Mouse (Mus musculus): ENCODE results near the gene Nobox. TPM values are rescaled to one million over a fixed set of nuclear protein-coding genes. Genes with fewer than 3 reads are reported as not detected.

Nobox gene
- total RNA-seq, 4 experiments from 2014 or later, result not detected

DNA sequence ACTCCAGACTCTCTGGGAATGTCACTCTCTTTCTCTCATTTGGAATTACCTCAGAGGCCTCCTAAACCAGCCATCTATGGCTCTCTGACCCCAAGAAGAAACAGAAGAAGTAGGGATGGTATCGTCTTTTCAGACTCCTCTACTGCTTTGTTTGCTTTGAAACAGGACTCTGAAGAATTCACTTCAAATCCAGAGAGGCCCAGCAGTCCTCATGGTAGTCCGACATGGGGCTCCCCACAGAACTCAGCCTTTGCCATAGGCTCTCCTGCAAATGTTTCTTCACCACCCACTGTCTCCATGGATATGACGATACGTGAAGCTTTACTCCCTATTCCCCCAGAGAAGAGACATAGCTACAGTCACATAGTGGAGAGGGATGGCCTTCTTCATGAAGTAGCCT lies 35.2 kb downstream of the Nobox start:
- DNase-seq (ENCODE audit: low spot score in 2 of 2), result no peak

DNA sequence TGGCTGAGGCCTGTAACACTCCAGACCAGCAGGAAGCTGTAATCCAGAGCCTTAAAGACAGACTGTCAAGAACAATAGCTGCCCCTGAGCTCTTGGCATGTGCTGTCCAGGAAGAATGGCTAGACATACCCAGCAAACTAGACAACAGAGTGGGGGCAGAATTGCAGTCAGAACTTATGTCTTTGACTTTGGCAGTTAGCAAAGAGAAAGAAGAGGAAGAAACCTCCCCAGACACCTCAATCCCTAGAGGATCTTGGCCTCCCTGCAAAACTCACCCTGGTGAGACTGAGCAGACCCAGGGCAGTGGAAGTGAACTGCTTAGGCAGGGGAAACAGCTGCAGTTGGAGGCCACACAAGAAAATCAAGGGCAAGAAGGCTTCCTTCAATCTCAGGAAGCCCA lies 36.8 kb downstream of the Nobox start:
- DNase-seq (ENCODE audit: low spot score in 2 of 2), result no peak

DNA sequence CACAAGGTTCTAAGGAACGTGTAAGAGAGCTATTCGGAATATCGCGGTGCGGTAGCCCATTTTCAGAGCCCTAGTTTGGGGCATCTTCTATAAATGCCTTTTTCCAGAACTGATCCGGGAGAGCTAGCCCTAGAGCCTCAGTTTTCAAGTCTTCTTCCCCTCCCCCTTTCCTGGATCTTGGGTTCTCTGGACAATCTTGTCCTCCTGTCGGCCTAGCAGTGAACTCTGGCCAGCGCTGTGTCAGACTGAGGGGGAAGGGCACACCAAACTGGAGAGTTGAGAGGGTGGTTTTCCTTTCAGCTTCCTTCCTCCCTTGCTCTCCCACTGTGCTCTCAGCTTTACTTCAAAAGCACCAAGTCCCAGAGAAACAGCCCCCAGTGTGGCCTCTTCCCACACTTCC lies 43.0 kb downstream of the Nobox start:
- DNase-seq (ENCODE audit: low spot score in 2 of 2), result no peak

DNA sequence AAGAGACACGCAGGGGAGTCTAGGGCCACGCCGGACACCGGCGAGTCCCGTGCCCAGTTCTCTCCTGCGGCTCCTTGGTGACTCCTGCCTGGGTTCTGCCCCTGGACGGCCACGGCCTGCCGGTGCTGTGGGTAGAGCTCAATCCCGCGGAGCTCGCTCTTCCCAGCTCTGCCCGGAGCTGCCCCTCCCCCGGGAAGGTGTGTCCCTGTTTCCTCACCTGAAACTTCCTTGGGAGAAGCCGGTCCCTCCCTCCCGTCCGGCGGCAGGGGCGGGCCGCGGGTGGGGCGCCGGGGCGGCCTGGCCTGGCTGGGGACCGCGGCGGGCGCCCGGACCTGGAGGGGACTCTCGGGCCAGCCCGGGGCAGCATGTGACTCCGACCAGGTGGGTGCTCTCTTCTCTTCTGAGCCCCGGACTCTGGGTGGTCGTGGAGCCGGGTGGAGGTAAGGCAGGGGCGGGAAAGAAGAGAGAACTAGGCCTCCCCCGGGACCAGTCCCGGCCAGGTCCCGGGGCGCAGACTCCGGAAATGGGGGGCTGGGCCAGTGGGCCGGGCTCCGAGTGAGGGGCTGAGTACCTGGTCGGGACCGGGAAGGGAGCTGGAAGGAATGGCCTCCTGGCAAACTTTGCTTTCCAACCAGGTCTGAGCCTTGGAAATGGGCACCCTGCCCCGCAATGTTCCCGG lies 43.9 kb downstream of the Nobox start, which contains the start of gene Arhgef5:
TSS of gene Arhgef5 (plus strand) at position 220 of the 679 bp plus-strand sequence.
- DNase-seq (ENCODE audit: low spot score in 2 of 2), result no peak

DNA sequence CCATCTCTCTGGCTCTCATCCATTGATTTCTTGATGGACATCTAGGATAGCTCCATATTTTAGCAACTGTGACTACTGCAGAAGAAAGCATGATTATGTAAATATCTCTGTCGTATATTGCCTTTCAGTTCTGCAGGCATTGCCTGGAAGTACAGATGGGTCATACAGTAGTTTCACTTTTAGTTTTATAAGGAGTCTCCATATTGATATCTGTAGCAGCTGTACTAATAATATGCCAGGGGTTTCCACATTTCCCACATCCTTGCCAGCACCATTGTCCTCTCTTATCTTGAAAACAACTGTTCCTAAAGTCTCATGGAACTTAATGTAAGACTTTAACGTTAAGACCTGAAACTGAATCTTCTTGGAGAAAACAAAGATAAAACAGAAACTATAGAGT lies 48.6 kb downstream of the Nobox start:
- no peak for DNase-seq (ENCODE audit: low spot score in 2 of 2)

DNA sequence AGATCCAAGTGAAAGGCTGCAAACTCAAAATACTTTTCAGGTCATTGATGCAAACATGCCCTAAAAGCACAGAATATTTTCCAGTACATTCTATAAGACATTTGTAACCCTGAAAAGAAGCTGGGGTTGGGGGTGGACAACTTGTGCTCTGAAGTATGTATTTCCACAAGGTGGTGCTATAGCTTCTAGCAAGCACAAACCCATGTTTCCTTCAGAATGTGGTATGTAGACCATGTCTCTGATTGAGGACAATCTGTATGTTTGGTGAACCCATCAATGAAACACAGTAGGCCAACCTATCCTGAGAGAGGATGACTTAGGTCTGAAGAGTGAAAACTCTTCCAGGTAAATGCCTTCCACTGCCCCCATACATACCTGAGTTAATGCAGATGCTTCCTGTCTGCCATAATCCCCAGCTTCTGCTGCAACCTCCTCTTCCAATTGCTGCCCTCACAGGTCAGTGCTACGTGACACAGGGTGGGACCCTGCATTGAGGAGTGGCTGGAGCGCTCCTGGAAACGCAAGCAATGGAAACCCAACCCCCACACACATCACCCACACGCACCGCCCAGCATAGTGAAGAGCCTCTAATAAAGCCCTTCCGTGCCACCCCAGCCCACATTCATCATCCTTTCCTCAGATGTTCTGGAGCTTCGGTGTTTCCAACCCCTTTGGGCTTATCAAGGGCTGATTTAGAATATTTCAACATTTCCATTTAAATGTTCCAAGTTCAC lies 55.0 kb downstream of the Nobox start:
- DNase-seq (ENCODE audit: low spot score in 2 of 2), result no peak

Other genes starting within 250 kb of the Nobox start
- gene Olfr441, start 203.2 kb downstream of the Nobox start, total RNA-seq (2022), result under 1 TPM in 1 of 4 experiments, not detected in 3; 0.50 TPM
- not detected for gene Olfr237-ps1, start 163.0 kb downstream of the Nobox start, total RNA-seq (2022)
- gene Olfr437, start 146.3 kb downstream of the Nobox start, total RNA-seq (2022), result not detected
- not detected for gene Olfr13, start 137.4 kb downstream of the Nobox start, total RNA-seq (2022)
- not detected for gene Olfr435, start 112.4 kb downstream of the Nobox start, total RNA-seq (2022)
- not detected for gene Olfr434, start 96.5 kb downstream of the Nobox start, total RNA-seq (2022)
- not detected for gene Olfr47, start 78.0 kb downstream of the Nobox start, total RNA-seq (2022)
- gene Arhgef5, start 44.0 kb downstream of the Nobox start, total RNA-seq (2022), result 1 to 10 TPM; 2.6 to 3.2 (median 2.8) TPM